Mouse (Mus musculus) stomach, postnatal 0 days (tissue): ENCODE measurements around the gene Hspb9. TPM values are rescaled to one million over a fixed set of nuclear protein-coding genes. Genes with fewer than 3 reads are reported as not detected.

Experiments used
- ATAC-seq: fragments of 200-750 bp; cut with Nextera tagmentation; 2 replicates; pipeline ENCODE4 v1.8.0; 2017; ENCODE audit not compliant: low FRiP score, low TSS enrichment
- DNase-seq: peaks from one replicate; pipeline ENCODE4 v3.0.0-alpha.2; 2016; ENCODE audit warnings: low spot score
- H3K27ac ChIP-seq: fragments of 300-500 bp; sonication (generic); replicated peaks from 2 replicates; pipeline ENCODE4 v1.5.1; 2014; ENCODE audit warnings: mild to moderate bottlenecking, control low read depth
- H3K27me3 ChIP-seq: fragments of 300-500 bp; sonication (generic); 2 replicates; pipeline ENCODE4 v1.6.1; 2014; ENCODE audit warnings: low read length; ENCODE audit not compliant: control insufficient read depth, insufficient read depth
- H3K36me3 ChIP-seq: fragments of 300-500 bp; sonication (generic); 2 replicates; pipeline ENCODE4 v1.6.1; 2014; ENCODE audit warnings: low read length, mixed read lengths; ENCODE audit not compliant: control insufficient read depth, insufficient read depth
- H3K4me1 ChIP-seq: fragments of 300-500 bp; sonication (generic); replicated peaks from 2 replicates; pipeline ENCODE4 v1.6.1; 2014; ENCODE audit warnings: antibody characterized with exemption; ENCODE audit not compliant: control insufficient read depth, insufficient read depth
- H3K4me2 ChIP-seq: fragments of 300-500 bp; sonication (generic); replicated peaks from 2 replicates; pipeline ENCODE4 v1.6.1; 2014; ENCODE audit warnings: low read depth, mild to moderate bottlenecking, control low read depth, moderate library complexity
- H3K4me3 ChIP-seq: fragments of 300-500 bp; sonication (generic); 2 replicates; pipeline ENCODE4 v1.5.1; 2014; ENCODE audit warnings: low read depth, low read length, control low read depth
- H3K9ac ChIP-seq: fragments of 300-500 bp; sonication (generic); 2 replicates; pipeline ENCODE4 v1.6.1; 2014; ENCODE audit warnings: mild to moderate bottlenecking, low read length, control low read depth, mixed read lengths
- H3K9me3 ChIP-seq: fragments of 300-500 bp; sonication (generic); 2 replicates; pipeline ENCODE4 v1.6.1; 2016; ENCODE audit warnings: low read length; ENCODE audit not compliant: control insufficient read depth
- CTCF ChIP-seq: IDR thresholded peaks from 2 replicates; pipeline ENCODE4 v1.5.1; 2016; ENCODE audit warnings: antibody characterized with exemption, low read depth, mild to moderate bottlenecking, moderate library complexity
- EP300 ChIP-seq: optimal IDR thresholded peaks from 2 replicates; pipeline ENCODE3; 2016; ENCODE audit warnings: antibody characterized with exemption
- WGBS: fragments of 180-500 bp; shearing (Covaris S2); extraction: QIAGEN DNeasy Blood & Tissue Kit; methylation state at CpG from one replicate; pipeline ENCODE4 v1.1.7; 2014; 5-methylcytosine and 5-hydroxymethylcytosine counted together
- polyA plus RNA-seq: library from polyadenylated mRNA; unstranded; fragments of >200 nt; fragmentation: Nextera tagmentation; extraction: Ambion mirVana; gene quantifications from 2 replicates; pipeline ENCODE4 v1.2.1, GENCODE M21; 2015

The Hspb9 gene
- polyA plus RNA-seq, 1 experiment from 2014 or later = 0.13 TPM

GRCm38 (mm10) chr11:100749469-100749868, 35.8 kb downstream of the Hspb9 start:
- Histone ChIP-seq H3K9ac (no peak overlapping the region), H3K36me3 (no peaks in the 10 kb centered on the region), H3K9me3 (no peaks in the 10 kb centered on the region), H3K4me2 (no peak overlapping the region), H3K27me3 (no peaks in the 10 kb centered on the region), H3K4me1 (no peaks in the 10 kb centered on the region), H3K4me3 (no peak overlapping the region), H3K27ac (no peak overlapping the region)
- no peak for DNase-seq
- no peak for TF ChIP-seq EP300
- no peak for TF ChIP-seq CTCF
- WGBS = 31% methylated on average over 25 of the region's 25 CpGs
- ATAC-seq = no peak

- Histone ChIP-seq H3K36me3 (no peaks in the 10 kb centered on the region), H3K4me3 (no peak overlapping the region), H3K27ac (no peak overlapping the region), H3K4me1 (no peaks in the 10 kb centered on the region), H3K4me2 (no peak overlapping the region), H3K27me3 (no peaks in the 10 kb centered on the region), H3K9ac (no peak overlapping the region), H3K9me3 (no peaks in the 10 kb centered on the region)
- no peak for DNase-seq
- 82% methylated on average over 16 of the region's 16 CpGs for WGBS
- no peak for ATAC-seq
- TF ChIP-seq CTCF (no peak), EP300 (no peak)
These were observed 36.5 kb downstream of the Hspb9 start for GRCm38 (mm10) chr11:100750127-100750526.

- H3K36me3 ChIP-seq = no peaks in the 10 kb centered on the region
- 31% methylated on average over 10 of the region's 10 CpGs for WGBS
- no peak for DNase-seq
- no peaks in the 10 kb centered on the region for H3K9me3 ChIP-seq
- no peak overlapping the region for H3K4me3 ChIP-seq
- no peak for ATAC-seq
- no peak for TF ChIP-seq EP300
- TF ChIP-seq CTCF = no peak
- H3K4me1 ChIP-seq = no peaks in the 10 kb centered on the region
- H3K9ac ChIP-seq = no peak overlapping the region
- no peak overlapping the region for H3K27ac ChIP-seq
- no peaks in the 10 kb centered on the region for H3K27me3 ChIP-seq
- no peak overlapping the region for H3K4me2 ChIP-seq
These were observed 38.6 kb downstream of the Hspb9 start for GRCm38 (mm10) chr11:100752294-100752693.

- Histone ChIP-seq H3K27me3 (peaks cover 3% of the 10 kb centered on the region; the same call in 1 of the 2 replicates), H3K4me3 (no peak overlapping the region), H3K36me3 (no peaks in the 10 kb centered on the region), H3K9me3 (no peaks in the 10 kb centered on the region), H3K27ac (no peak overlapping the region), H3K4me2 (no peak overlapping the region), H3K4me1 (no peaks in the 10 kb centered on the region), H3K9ac (no peak overlapping the region)
- WGBS = 81% methylated on average over 12 of the region's 12 CpGs
- DNase-seq = no peak
- no peak for TF ChIP-seq EP300
- TF ChIP-seq CTCF = no peak
- no peak for ATAC-seq
These were observed 40.5 kb downstream of the Hspb9 start for GRCm38 (mm10) chr11:100754021-100754692.

GRCm38 (mm10) chr11:100754693-100755057, 41.0 kb downstream of the Hspb9 start:
- H3K36me3 ChIP-seq = no peaks in the 10 kb centered on the region
- no peaks in the 10 kb centered on the region for H3K9me3 ChIP-seq
- H3K9ac ChIP-seq = no peak overlapping the region
- TF ChIP-seq EP300 (no peak), CTCF (no peak)
- 0 out of 2 replicates have a peak, but pooled peaks cover 2% of the 10 kb centered on the region for H3K4me1 ChIP-seq
- no peak overlapping the region for H3K4me2 ChIP-seq
- ATAC-seq (no peak), DNase-seq (no peak)
- H3K4me3 ChIP-seq = no peak overlapping the region
- no peak overlapping the region for H3K27ac ChIP-seq
- H3K27me3 ChIP-seq = peaks cover 4% of the 10 kb centered on the region; the same call in 1 of the 2 replicates
- WGBS = 84% methylated on average over 3 of the region's 3 CpGs

- WGBS = 64% methylated on average over 6 of the region's 6 CpGs
- Histone ChIP-seq H3K4me3 (no peak overlapping the region), H3K9me3 (no peaks in the 10 kb centered on the region)
These were observed 42.8 kb downstream of the Hspb9 start for GRCm38 (mm10) chr11:100756476-100756875.

More at GRCm38 (mm10) chr11:100756476-100756875, 42.8 kb downstream of the Hspb9 start:
- Histone ChIP-seq H3K4me2 (no peak overlapping the region), H3K27me3 (peaks cover 4% of the 10 kb centered on the region; the same call in 1 of the 2 replicates), H3K27ac (no peak overlapping the region), H3K36me3 (no peaks in the 10 kb centered on the region), H3K4me1 (0 out of 2 replicates have a peak, but pooled peaks cover 4% of the 10 kb centered on the region), H3K9ac (no peak overlapping the region)
- ATAC-seq = no peak
- TF ChIP-seq EP300 (no peak), CTCF (no peak)
- no peak for DNase-seq
